Mouse (Mus musculus) monocyte, adult 2 months (primary cell): ENCODE measurements around the gene Srsf10.

Experiments used
- DNase-seq, 2 experiments: peaks; one replicate each; pipeline ENCODE4 v3.0.0; 2022; ENCODE audit warnings: low spot score in 2 of 2, low read depth in 1 of 2

The Srsf10 gene

GRCm38 (mm10) chr4:135912164-135912563 is 56.6 kb downstream of the Srsf10 start:
- no peak for DNase-seq

GRCm38 (mm10) chr4:135912835-135913234 is 57.3 kb downstream of the Srsf10 start:
- no peak for DNase-seq

- DNase-seq = no peak
These were observed 57.9 kb downstream of the Srsf10 start for GRCm38 (mm10) chr4:135913433-135913832.

GRCm38 (mm10) chr4:135918635-135919279 is 63.2 kb downstream of the Srsf10 start:
- peak in 1 of 2 experiments; percentile 57 for DNase-seq

- no peak for DNase-seq
These were observed 63.7 kb downstream of the Srsf10 start for GRCm38 (mm10) chr4:135919280-135919639.
